21 mouse cellular contexts compared by ENCODE assay signal in genomic region chr4:132574809-132575347, GRCm38 (mm10).
"Had no signal": no experiment of that assay in that cellular context is flagged by ENCODE, and none has a peak within 500 bp of the region (broad histone marks: within the 10 kb centered on the region; RNA-seq: fewer than 3 reads in every experiment).

No protein-coding gene starts in this region.

- ATAC-seq: intestine, embryonic 15.5 days; midbrain, embryonic 15.5 days had no signal

- H3K9ac ChIP-seq: intestine, embryonic 15.5 days; kidney, embryonic 15.5 days; liver, embryonic 13.5 days; midbrain, embryonic 12.5 days; midbrain, embryonic 15.5 days; neural tube, embryonic 12.5 days; neural tube, embryonic 15.5 days had no signal

- H3K4me2 ChIP-seq: intestine, embryonic 15.5 days; kidney, embryonic 15.5 days; liver, embryonic 13.5 days; midbrain, embryonic 12.5 days; midbrain, embryonic 15.5 days; neural tube, embryonic 12.5 days; neural tube, embryonic 15.5 days had no signal

- H3K27me3 ChIP-seq: intestine, embryonic 15.5 days; kidney, embryonic 15.5 days; liver, embryonic 13.5 days; midbrain, embryonic 12.5 days; midbrain, embryonic 15.5 days; neural tube, embryonic 12.5 days; neural tube, embryonic 15.5 days had no signal

- H3K27ac ChIP-seq: intestine, embryonic 15.5 days; kidney, embryonic 15.5 days; left cerebral cortex, adult 2 months; liver, embryonic 13.5 days; midbrain, embryonic 12.5 days; midbrain, embryonic 15.5 days; neural tube, embryonic 12.5 days; neural tube, embryonic 15.5 days; stomach, postnatal 0 days had no signal

- DNase-seq: kidney, adult 11 months; kidney, adult 8-10 months; kidney, postnatal 10 days; kidney, postnatal 36 days; layer of hippocampus, postnatal 36 days; liver, embryonic 13.5 days; lung, postnatal 10 days; right cerebral cortex, adult 18-20 months; right cerebral cortex, postnatal 14 days; right cerebral cortex, postnatal 4 days; thymus, adult 18-20 months; thymus, postnatal 14 days; thymus, postnatal 4 days had no signal

- H3K4me3 ChIP-seq: intestine, embryonic 15.5 days; kidney, embryonic 15.5 days; left cerebral cortex, adult 2 months; liver, embryonic 13.5 days; midbrain, embryonic 12.5 days; midbrain, embryonic 15.5 days; neural tube, embryonic 12.5 days; neural tube, embryonic 15.5 days had no signal

- H3K36me3 ChIP-seq: intestine, embryonic 15.5 days; kidney, embryonic 15.5 days; liver, embryonic 13.5 days; midbrain, embryonic 12.5 days; midbrain, embryonic 15.5 days; neural tube, embryonic 12.5 days; neural tube, embryonic 15.5 days had no signal

- H3K4me1 ChIP-seq: kidney, embryonic 15.5 days; midbrain, embryonic 12.5 days; midbrain, embryonic 15.5 days; neural tube, embryonic 12.5 days; neural tube, embryonic 15.5 days had no signal

- H3K9me3 ChIP-seq: intestine, embryonic 15.5 days; kidney, embryonic 15.5 days; liver, embryonic 13.5 days; midbrain, embryonic 12.5 days; midbrain, embryonic 15.5 days; neural tube, embryonic 12.5 days; neural tube, embryonic 15.5 days had no signal
